Mouse (Mus musculus): ENCODE data around the gene Usp36. TPM values are rescaled to one million over a fixed set of nuclear protein-coding genes. Genes with fewer than 3 reads are reported as not detected.

Usp36 gene
- polyA plus RNA-seq, 1 experiment from 2014 or later = 19.9 TPM

GRCm38 (mm10) chr11:118266044-118266665 lies 23.9 kb downstream of the Usp36 start:
- WGBS = 84% methylated on average over 10 of the region's 10 CpGs
- no peaks in the 10 kb centered on the region for H3K4me1 ChIP-seq (ENCODE audit: insufficient read depth)
- H3K27me3 ChIP-seq (ENCODE audit: insufficient read depth, low read length) = no peaks in the 10 kb centered on the region
- no peaks in the 10 kb centered on the region for H3K9me3 ChIP-seq (ENCODE audit: low read depth, low read length)
- H3K27ac ChIP-seq (ENCODE audit: low read depth) = no peak overlapping the region
- H3K36me3 ChIP-seq (ENCODE audit: insufficient read depth) = peaks cover 97% of the 10 kb centered on the region
- DNase-seq (no peak), ATAC-seq (ENCODE audit: insufficient read depth) (no peak)
- no peak overlapping the region for H3K9ac ChIP-seq
- no peak for TF ChIP-seq CTCF (IDR thresholded peaks at IDR 0.05; ENCODE audit: low read depth)
- H3K4me3 ChIP-seq (ENCODE audit: low read depth, low read length) = no peak overlapping the region
- no peak overlapping the region for H3K4me2 ChIP-seq

- Histone ChIP-seq H3K4me2 (no peak overlapping the region), H3K27ac (ENCODE audit: low read depth) (no peak overlapping the region)
- WGBS = 80% methylated on average over 11 of the region's 11 CpGs
Measured at GRCm38 (mm10) chr11:118265621-118266020, 24.4 kb downstream of the Usp36 start.

GRCm38 (mm10) chr11:118263146-118263545 lies 26.9 kb downstream of the Usp36 start:
- H3K9ac ChIP-seq = no peak overlapping the region
- WGBS = 89% methylated on average over 5 of the region's 5 CpGs
- no peak overlapping the region for H3K27ac ChIP-seq (ENCODE audit: low read depth)
- no peak overlapping the region for H3K4me3 ChIP-seq (ENCODE audit: low read depth, low read length)
- DNase-seq (no peak), ATAC-seq (ENCODE audit: insufficient read depth) (no peak)
- H3K4me1 ChIP-seq (ENCODE audit: insufficient read depth) = no peaks in the 10 kb centered on the region
- peaks cover 100% of the 10 kb centered on the region for H3K36me3 ChIP-seq (ENCODE audit: insufficient read depth)
- H3K27me3 ChIP-seq (ENCODE audit: insufficient read depth, low read length) = no peaks in the 10 kb centered on the region
- H3K4me2 ChIP-seq = no peak overlapping the region
- H3K9me3 ChIP-seq (ENCODE audit: low read depth, low read length) = no peaks in the 10 kb centered on the region
- TF ChIP-seq CTCF (IDR thresholded peaks at IDR 0.05; ENCODE audit: low read depth) = no peak

More at GRCm38 (mm10) chr11:118265621-118266020, 24.4 kb downstream of the Usp36 start:
- Histone ChIP-seq H3K4me1 (ENCODE audit: insufficient read depth) (no peaks in the 10 kb centered on the region), H3K9ac (no peak overlapping the region), H3K27me3 (ENCODE audit: insufficient read depth, low read length) (no peaks in the 10 kb centered on the region), H3K36me3 (ENCODE audit: insufficient read depth) (peaks cover 99% of the 10 kb centered on the region), H3K4me3 (ENCODE audit: low read depth, low read length) (no peak overlapping the region), H3K9me3 (ENCODE audit: low read depth, low read length) (no peaks in the 10 kb centered on the region)
- no peak for ATAC-seq (ENCODE audit: insufficient read depth)
- DNase-seq = no peak
- no peak for TF ChIP-seq CTCF (IDR thresholded peaks at IDR 0.05; ENCODE audit: low read depth)

DNA sequence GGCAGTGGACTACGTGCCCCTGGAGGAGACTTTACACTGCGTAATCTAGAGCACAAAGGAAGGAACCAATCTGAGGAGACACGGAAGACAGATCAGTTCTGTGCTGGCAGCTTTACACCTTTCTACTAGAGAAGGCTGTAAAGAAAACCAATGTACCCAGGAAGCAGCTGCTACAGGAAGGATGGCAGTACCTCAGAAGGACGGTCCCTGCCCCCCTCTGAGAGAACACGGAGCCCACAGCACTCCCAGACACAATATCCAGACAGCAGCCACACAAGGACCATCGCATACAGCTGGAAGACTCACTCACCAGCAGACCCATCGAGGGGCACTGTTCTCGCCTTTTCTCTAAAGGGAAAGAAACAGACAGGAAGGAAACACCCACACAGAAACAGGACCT lies 30.0 kb downstream of the Usp36 start:
- Histone ChIP-seq H3K4me1 (ENCODE audit: insufficient read depth) (no peaks in the 10 kb centered on the region), H3K27me3 (ENCODE audit: insufficient read depth, low read length) (no peaks in the 10 kb centered on the region), H3K4me3 (ENCODE audit: low read depth, low read length) (no peak overlapping the region), H3K27ac (ENCODE audit: low read depth) (no peak overlapping the region), H3K9ac (no peak overlapping the region), H3K36me3 (ENCODE audit: insufficient read depth) (peaks cover 88% of the 10 kb centered on the region), H3K4me2 (no peak overlapping the region), H3K9me3 (ENCODE audit: low read depth, low read length) (no peaks in the 10 kb centered on the region)
- TF ChIP-seq CTCF (IDR thresholded peaks at IDR 0.05; ENCODE audit: low read depth) = no peak
- no peak for DNase-seq
- WGBS = 85% methylated on average over 8 of the region's 8 CpGs
- ATAC-seq (ENCODE audit: insufficient read depth) = no peak

DNA sequence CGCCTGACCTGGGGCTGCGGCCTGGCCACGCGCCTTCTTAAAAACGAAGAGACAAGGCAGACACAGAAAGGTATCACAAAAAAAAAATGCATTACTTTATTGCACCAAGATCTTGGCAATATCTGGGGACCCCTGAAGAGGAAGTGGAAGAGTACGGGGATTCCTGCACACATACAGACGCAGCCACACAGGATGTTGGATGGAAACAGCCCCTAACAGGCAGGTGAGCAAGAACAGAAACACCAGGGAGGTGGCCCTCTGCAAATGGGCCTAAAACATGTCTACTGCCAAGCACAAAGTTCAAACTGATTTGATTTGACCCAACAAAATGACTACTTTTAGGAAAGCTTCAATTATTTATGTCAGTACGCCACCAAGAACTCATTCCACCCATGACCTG lies 30.5 kb downstream of the Usp36 start:
- no peak overlapping the region for H3K27ac ChIP-seq (ENCODE audit: low read depth)
- TF ChIP-seq CTCF (IDR thresholded peaks at IDR 0.05; ENCODE audit: low read depth) = no peak
- H3K9me3 ChIP-seq (ENCODE audit: low read depth, low read length) = no peaks in the 10 kb centered on the region
- H3K4me1 ChIP-seq (ENCODE audit: insufficient read depth) = 0 out of 2 replicates have a peak, but pooled peaks cover 3% of the 10 kb centered on the region
- ATAC-seq (ENCODE audit: insufficient read depth) (no peak), DNase-seq (no peak)
- no peak overlapping the region for H3K4me3 ChIP-seq (ENCODE audit: low read depth, low read length)
- H3K9ac ChIP-seq = no peak overlapping the region
- H3K4me2 ChIP-seq = no peak overlapping the region
- peaks cover 83% of the 10 kb centered on the region for H3K36me3 ChIP-seq (ENCODE audit: insufficient read depth)
- H3K27me3 ChIP-seq (ENCODE audit: insufficient read depth, low read length) = no peaks in the 10 kb centered on the region
- 96% methylated on average over 8 of the region's 8 CpGs for WGBS

DNA sequence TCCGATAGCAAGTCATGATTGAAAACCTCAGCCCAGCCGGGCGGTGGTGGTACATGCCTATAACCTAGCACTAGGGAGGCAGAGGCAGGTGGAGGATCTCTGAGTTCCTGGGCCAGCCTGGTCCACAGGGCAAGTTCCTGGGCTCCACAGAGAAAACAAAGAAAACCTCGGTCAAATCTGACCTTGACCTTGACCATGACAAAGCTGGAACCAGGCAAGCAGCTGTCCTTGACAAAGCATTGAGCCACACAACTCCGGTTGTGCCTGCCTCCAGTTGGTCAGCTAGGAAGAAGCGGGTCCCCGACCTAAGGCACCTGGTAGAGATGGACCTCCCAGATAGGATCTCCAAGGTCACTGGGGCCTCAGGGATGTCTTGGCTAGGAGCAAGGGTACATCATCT lies 33.7 kb downstream of the Usp36 start:
- Histone ChIP-seq H3K4me1 (ENCODE audit: insufficient read depth) (peaks cover 15% of the 10 kb centered on the region), H3K27ac (ENCODE audit: low read depth) (no peak overlapping the region), H3K27me3 (ENCODE audit: insufficient read depth, low read length) (no peaks in the 10 kb centered on the region), H3K9me3 (ENCODE audit: low read depth, low read length) (no peaks in the 10 kb centered on the region), H3K4me2 (no peak overlapping the region), H3K4me3 (ENCODE audit: low read depth, low read length) (no peak overlapping the region), H3K36me3 (ENCODE audit: insufficient read depth) (peaks cover 51% of the 10 kb centered on the region), H3K9ac (no peak overlapping the region)
- 88% methylated on average over 7 of the region's 7 CpGs for WGBS
- DNase-seq (no peak), ATAC-seq (ENCODE audit: insufficient read depth) (no peak)
- no peak for TF ChIP-seq CTCF (IDR thresholded peaks at IDR 0.05; ENCODE audit: low read depth)

GRCm38 (mm10) chr11:118254159-118254951 lies 35.7 kb downstream of the Usp36 start:
- no peak for TF ChIP-seq CTCF (IDR thresholded peaks at IDR 0.05; ENCODE audit: low read depth)
- Histone ChIP-seq H3K4me1 (ENCODE audit: insufficient read depth) (peaks cover 15% of the 10 kb centered on the region), H3K36me3 (ENCODE audit: insufficient read depth) (peaks cover 31% of the 10 kb centered on the region), H3K27ac (ENCODE audit: low read depth) (peak overlapping the region; percentile 89), H3K9ac (no peak overlapping the region; the same call in 1 of the 2 replicates), H3K27me3 (ENCODE audit: insufficient read depth, low read length) (no peaks in the 10 kb centered on the region), H3K4me3 (ENCODE audit: low read depth, low read length) (no peak overlapping the region), H3K4me2 (peak overlapping the region; percentile 23; the same call in 1 of the 2 replicates), H3K9me3 (ENCODE audit: low read depth, low read length) (no peaks in the 10 kb centered on the region)
- ATAC-seq (ENCODE audit: insufficient read depth) (peak; percentile 69), DNase-seq (peak; percentile 87)
- 28% methylated on average over 15 of the region's 15 CpGs for WGBS

Data from lung, embryonic 14.5 days (tissue).